Mouse (Mus musculus) liver, embryonic 14.5 days (tissue): ENCODE measurements at regions not wholly inside any gene's neighbourhood (a gene's known extent, or its start where the extent isn't known, plus 50 kb on each side); places are given as distances from the start of the nearest gene placed in this dataset.

ENCODE experiments used
- CTCF ChIP-seq: IDR thresholded peaks from 2 replicates; pipeline ENCODE4 v1.5.1; 2016; ENCODE audit warnings: antibody characterized with exemption, low read depth, control low read depth
- EP300 ChIP-seq: IDR thresholded peaks from 2 replicates; pipeline ENCODE4 v1.6.1; 2016; ENCODE audit warnings: antibody characterized with exemption, low read depth

DNA sequence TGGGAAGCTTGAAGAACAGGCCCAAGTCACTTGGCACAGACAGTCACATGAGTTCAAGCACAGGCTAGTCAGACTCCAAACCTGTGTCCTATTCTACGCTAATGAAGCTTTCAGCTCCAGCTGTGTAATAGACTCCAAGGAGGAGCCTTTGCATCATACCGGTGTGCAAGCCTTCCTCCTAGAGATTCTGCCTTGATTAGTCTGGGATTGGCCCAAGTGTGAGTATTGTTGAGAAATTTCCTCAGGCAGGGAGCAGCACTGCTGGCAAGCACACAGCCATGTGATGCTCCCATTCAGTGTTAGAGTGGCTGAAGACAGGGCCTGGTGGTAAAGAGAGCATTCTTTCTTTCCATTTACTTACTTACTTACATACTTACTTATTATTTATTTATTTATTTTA is 171.5 kb upstream of the Lrig3 start:
- TF ChIP-seq EP300 (no peak), CTCF (no peak)
